Mouse (Mus musculus): Measurements from ENCODE around the gene Rad51b. TPM values are rescaled to one million over a fixed set of nuclear protein-coding genes. Genes with fewer than 3 reads are reported as not detected.
A peak's percentile ranks its signal among the peaks of the same experiment; 100 is the strongest.

The Rad51b gene
- polyA plus RNA-seq, 1 experiment from 2014 or later: 5.1 TPM

DNA sequence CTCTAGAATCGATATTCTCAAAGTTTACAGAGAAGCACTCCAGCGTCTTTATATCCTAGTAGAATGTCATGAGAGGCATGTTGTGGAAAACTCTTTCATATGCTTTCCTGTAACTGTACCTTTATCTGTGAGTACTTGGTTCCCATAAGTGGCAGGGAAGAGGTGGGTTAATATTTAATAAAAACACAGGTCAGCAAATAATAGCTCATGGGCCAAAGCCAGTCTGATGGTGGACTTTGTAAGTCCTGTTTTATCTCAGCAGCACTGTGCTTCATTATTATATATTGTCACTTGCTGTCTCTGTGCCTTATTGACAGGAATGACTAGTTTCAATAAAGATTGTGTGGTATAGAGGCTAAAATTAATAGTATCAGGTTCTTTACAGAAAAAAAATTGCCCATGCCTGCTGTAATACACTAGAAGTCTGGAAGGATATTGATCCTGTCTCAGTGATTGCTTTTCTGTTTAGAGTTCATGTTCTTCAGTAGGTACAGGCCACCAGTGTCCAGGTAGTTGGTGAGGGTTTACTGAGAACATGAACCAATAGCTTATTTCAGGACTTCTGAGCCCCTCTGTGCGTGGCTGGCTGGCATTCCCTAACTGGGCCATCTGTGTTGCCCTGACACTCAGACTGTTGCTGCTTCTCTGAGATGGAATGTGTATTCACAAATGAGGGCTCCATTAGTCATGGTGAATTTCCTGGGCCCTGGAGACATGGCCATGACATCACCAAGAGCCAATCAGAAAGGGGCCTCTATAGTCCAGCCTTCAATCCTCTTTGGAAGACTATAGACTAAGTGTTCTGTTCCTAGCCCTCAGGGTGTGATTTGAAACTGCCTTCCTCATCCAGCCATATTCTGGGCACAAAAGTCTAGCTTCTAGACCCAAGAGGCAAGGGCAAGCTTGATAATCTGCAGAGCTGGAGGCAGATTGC lies 206.8 kb downstream of the Rad51b start:
- ChIA-PET POLR2A (interaction anchor here (1.0 kb wide), 1 partner anchor 9 kb away, joined by 3 read pairs; no protein-coding TSS in a partner anchor), CTCF (interaction anchor here (1.8 kb wide), 1 partner anchor 26 kb away, joined by 4 read pairs; no protein-coding TSS in a partner anchor)
- no peak for DNase-seq (ENCODE audit: low read depth, low spot score)
- in situ Hi-C loops (cut with MboI; ENCODE audit: low pct_unique_long_range_greater_than_20kb): no loop called here
- peak; percentile 42 for ATAC-seq
- H3K27me3 ChIP-seq: no peaks in the 10 kb centered on the region
- TF ChIP-seq CTCF (IDR thresholded peaks at IDR 0.05): no peak

DNA sequence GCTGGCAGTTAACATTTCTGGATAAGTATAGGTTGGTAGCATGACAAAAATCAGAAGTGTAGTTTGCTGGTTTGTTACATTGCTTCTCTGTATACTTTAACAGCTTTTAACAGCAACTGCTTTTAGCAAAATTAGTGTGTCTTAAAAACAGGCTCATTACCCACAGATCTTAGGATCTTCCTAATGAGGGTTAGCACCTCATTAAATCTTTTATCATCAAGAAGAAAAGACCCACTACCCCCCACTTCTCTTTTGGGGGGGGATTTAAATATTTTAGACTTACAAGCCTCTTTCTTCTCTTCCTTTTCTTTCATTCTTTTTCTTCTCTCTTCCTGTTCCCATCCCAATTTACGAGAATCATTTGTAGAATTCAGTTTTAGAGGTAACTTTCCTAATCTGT lies 207.6 kb downstream of the Rad51b start:
- ATAC-seq (no peak), DNase-seq (ENCODE audit: low read depth, low spot score) (no peak)
- ChIA-PET POLR2A (no interaction called here), CTCF (no interaction called here)
- no peak for TF ChIP-seq CTCF (IDR thresholded peaks at IDR 0.05)
- no peaks in the 10 kb centered on the region for H3K27me3 ChIP-seq
- in situ Hi-C loops (cut with MboI; ENCODE audit: low pct_unique_long_range_greater_than_20kb): no loop called here

DNA sequence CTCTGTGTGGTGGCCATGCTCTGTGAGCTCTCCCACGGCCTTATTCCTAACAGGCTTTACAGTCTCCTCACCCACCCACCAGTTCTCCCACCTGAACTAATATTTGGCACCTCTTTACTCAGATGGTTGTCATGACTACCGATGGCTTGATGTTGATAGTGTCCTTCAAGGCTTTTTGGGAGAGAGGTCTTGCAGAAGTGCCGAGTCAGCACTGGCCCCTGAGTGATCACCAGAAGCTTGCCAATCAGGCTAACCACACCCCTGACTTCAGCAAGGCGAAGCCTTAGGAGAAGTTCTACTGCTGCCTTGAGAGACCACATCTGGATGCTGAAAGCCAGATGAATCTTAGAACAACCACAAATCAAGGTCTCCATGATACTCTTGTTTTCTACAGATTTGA lies 209.3 kb downstream of the Rad51b start:
- POLR2A ChIA-PET: interaction anchor here (0.6 to 1.3 kb wide), 3 partner anchors 34 to 102 kb away, joined by 3 to 4 read pairs (median 3); no protein-coding TSS in a partner anchor
- ATAC-seq: no peak
- no peak for TF ChIP-seq CTCF (IDR thresholded peaks at IDR 0.05)

DNA sequence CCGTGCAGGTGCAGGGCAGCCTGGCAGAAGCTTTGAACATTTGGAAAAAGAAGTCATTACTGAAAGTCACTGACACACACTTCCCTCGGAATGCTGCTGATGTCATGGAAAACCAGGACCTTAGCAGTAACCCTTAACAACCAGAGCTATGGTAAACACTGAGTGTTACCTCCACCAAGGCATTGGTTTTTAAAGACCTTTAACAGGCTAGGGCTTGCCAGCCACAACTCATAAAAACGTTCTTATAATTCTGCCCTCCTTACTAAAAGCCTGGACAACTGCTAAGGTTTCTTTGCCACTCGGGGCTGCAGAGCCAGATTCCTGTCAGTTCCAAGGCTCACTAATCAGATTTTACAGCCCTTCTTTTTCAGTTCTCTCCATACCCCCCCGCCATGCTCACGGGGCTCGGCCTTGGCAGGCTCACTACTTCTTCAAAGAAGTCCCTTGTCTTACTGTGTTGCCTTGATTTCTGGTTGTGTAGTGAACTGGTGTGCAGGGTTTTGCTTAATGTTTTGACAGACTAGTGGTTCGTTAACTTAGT lies 210.1 kb downstream of the Rad51b start:
- ChIA-PET POLR2A (interaction anchor here (0.7 to 1.3 kb wide), 2 partner anchors 54 to 101 kb away, joined by 3 to 4 read pairs; no protein-coding TSS in a partner anchor), CTCF (interaction anchor here (0.9 to 1.4 kb wide), 2 partner anchors 11 to 70 kb away, joined by 3 read pairs; no protein-coding TSS in a partner anchor)
- TF ChIP-seq CTCF (IDR thresholded peaks at IDR 0.05): no peak
- in situ Hi-C loops (cut with MboI; ENCODE audit: low pct_unique_long_range_greater_than_20kb): no loop called here
- DNase-seq (ENCODE audit: low read depth, low spot score) (peak; percentile 96), ATAC-seq (peak; percentile 78)
- no peaks in the 10 kb centered on the region for H3K27me3 ChIP-seq

More for the DNA sequence above, 209.3 kb downstream of the Rad51b start:
- in situ Hi-C loops (cut with MboI; ENCODE audit: low pct_unique_long_range_greater_than_20kb): no loop called here
- H3K27me3 ChIP-seq: no peaks in the 10 kb centered on the region
- CTCF ChIA-PET: interaction anchor here (0.9 to 1.4 kb wide), 2 partner anchors 10 to 71 kb away, joined by 3 read pairs; no protein-coding TSS in a partner anchor
- DNase-seq (ENCODE audit: low read depth, low spot score): no peak

DNA sequence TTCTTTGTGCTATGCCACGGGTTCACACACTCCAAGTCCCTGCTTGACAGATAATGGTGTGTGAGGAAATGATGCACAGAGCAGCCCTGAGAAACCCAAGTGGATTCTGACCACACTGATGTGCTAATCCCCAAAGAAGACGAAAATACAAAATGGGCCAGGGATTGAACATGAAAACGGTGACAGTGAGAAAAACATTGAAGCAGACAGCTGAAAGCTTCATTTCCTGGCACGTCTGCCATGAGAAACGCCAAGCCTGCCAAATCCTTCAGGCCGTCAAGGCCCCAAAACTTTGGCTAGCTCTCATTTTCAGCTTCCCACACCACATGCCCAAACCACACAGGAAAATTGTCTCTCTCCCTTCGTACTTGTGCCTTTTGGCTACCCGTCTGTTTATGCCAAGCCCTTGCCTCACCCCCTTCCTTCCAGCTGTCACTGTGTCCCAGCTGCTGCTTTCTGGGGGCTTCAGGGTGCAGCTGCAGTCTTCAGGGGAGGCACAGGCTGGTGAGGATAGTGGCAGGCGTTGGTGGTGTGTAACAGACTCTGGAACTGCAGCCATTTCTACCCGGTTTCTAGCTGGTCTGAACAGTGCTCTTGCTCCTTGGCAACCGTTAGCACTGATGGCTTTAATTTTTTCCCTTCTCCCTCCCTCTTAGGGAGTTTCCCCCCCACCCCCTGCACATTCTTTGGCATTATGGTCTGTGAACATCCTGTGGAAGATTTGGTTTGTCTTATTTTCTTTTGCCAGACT lies 214.5 kb downstream of the Rad51b start:
- no peak for ATAC-seq
- CTCF ChIA-PET: interaction anchor here (2.0 kb wide), 1 partner anchor 11 kb away, joined by 6 read pairs; no protein-coding TSS in a partner anchor
- POLR2A ChIA-PET: no interaction called here
- in situ Hi-C loops (cut with MboI; ENCODE audit: low pct_unique_long_range_greater_than_20kb): no loop called here
- no peak for TF ChIP-seq CTCF (IDR thresholded peaks at IDR 0.05)
- H3K27me3 ChIP-seq: no peaks in the 10 kb centered on the region
- DNase-seq (ENCODE audit: low read depth, low spot score): no peak

DNA sequence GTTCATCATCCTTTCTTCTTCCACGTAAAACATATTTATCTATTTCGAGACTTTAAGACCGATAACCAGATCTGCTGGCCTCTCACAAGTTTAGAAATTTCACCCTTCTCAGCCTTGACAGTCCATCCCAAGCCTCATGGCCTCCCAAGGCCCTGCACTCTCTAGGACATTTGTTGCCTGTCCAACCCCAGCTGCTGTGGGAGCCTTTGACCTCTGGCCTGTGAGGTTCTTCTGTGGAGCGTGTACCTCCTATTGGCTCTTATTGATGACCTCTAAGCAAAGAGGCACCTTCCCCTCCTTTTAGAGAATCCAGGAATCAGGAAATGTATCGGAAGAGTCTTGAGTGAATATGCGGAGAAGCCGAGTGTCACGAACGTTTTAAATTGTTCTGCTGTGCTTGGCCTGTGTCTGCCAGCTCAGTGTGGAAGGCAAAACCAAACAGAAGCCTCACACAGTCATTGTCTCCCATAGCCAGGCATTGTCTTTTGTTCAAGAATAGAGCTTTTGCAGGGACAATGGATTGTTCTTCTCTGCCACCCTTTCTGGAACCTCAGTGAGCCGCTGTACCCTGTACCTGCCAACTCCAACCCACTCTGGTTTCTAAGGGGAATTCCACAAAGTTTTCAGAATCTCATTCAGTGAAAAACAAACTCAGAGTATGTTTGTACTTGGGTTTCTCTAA lies 215.3 kb downstream of the Rad51b start:
- ATAC-seq (no peak), DNase-seq (ENCODE audit: low read depth, low spot score) (no peak)
- CTCF ChIA-PET: no interaction called here
- H3K27me3 ChIP-seq: no peaks in the 10 kb centered on the region
- POLR2A ChIA-PET: interaction anchor here (0.6 kb wide), 1 partner anchor 51 kb away, joined by 4 read pairs; no protein-coding TSS in a partner anchor
- in situ Hi-C loops (cut with MboI; ENCODE audit: low pct_unique_long_range_greater_than_20kb): no loop called here
- TF ChIP-seq CTCF (IDR thresholded peaks at IDR 0.05): no peak

DNA sequence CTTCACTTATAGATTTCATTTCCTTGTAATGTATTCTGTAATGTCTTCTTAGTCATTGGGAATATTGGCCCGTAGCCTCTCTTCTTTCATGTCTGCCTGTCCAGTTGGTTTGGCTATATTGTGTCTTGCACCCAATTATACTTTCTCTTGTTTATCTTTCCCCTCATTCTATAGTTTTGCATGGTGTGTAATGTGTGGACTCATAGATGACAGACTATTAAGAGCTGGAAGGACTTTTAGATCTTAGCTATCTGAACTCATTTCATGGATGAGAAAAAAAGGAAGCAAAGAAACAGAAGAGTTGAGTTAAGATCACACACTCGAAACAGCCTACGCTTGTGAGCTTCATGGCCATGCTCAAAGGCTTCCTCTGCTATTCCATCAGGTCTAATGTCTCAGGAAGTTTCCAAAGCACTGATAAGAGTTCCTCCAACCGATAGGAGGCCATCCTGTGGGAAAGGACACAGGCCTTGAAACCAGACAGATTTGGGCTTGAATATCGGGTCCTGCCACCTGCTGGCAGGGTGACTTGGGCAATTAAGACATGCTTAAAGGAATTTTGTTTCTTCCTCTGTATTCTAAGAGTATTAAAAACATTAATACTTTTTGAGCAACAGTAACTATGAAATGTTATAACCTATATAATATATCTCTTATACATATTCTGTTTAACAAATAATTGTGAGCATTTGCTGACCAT lies 216.1 kb downstream of the Rad51b start:
- ChIA-PET POLR2A (interaction anchor here (0.6 kb wide), 1 partner anchor 52 kb away, joined by 4 read pairs; no protein-coding TSS in a partner anchor), CTCF (no interaction called here)
- no peak for DNase-seq (ENCODE audit: low read depth, low spot score)
- in situ Hi-C loops (cut with MboI; ENCODE audit: low pct_unique_long_range_greater_than_20kb): no loop called here
- ATAC-seq: no peak
- H3K27me3 ChIP-seq: no peaks in the 10 kb centered on the region
- peak; percentile 28 for TF ChIP-seq CTCF (IDR thresholded peaks at IDR 0.05)

DNA sequence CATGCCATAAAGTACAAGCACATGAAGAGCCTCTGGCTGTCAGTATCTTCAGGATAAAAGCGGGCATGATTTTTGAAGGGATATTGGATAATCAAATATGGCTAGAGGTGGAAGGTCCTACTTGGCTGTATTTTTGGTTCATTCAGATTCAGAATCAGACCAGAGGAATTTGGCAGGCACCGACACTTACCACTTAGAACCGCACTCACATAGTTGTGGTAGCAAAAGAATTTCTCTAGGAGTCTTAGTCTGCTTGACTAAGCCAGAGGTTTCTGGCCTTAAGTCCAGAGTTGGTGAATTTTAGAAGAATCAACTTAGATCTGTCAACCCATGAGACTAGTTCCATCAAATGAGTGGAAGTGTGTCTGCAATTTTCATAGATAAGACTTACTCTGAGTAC lies 217.6 kb downstream of the Rad51b start:
- peak; percentile 57 for ATAC-seq
- in situ Hi-C loops (cut with MboI; ENCODE audit: low pct_unique_long_range_greater_than_20kb): no loop called here
- H3K27me3 ChIP-seq: no peaks in the 10 kb centered on the region
- no peak for TF ChIP-seq CTCF (IDR thresholded peaks at IDR 0.05)
- DNase-seq (ENCODE audit: low read depth, low spot score): no peak
- CTCF ChIA-PET: no interaction called here
- POLR2A ChIA-PET: interaction anchor here (1.0 kb wide), 1 partner anchor 597 kb away, joined by 4 read pairs; no protein-coding TSS in a partner anchor

DNA sequence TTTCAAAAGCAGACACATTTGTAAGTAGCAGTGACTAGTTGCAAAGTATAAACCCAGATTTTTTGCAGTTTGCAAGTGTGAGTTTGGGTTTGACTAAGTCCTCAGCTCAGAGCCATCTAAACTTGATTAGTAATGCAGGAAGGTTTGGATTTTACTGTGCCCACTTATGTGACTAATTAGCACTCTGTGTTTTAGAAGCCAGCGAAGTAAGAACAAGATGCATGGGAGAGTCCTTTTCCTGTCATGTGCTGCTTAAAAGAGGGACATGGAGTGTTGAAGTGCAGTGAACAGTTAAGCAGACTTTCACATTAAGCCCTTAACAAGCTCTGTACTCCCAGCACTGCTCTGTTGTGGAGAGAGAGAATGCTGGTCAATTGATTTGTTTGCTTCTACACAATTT lies 225.3 kb downstream of the Rad51b start:
- ATAC-seq (no peak), DNase-seq (ENCODE audit: low read depth, low spot score) (no peak)
- ChIA-PET CTCF (interaction anchor here (0.9 to 1.5 kb wide), 2 partner anchors 11 to 37 kb away, joined by 3 to 6 read pairs; no protein-coding TSS in a partner anchor), POLR2A (interaction anchor here (0.5 kb wide), 1 partner anchor 591 kb away, joined by 5 read pairs; no protein-coding TSS in a partner anchor)
- in situ Hi-C loops (cut with MboI; ENCODE audit: low pct_unique_long_range_greater_than_20kb): no loop called here
- no peak for TF ChIP-seq CTCF (IDR thresholded peaks at IDR 0.05)
- no peaks in the 10 kb centered on the region for H3K27me3 ChIP-seq

All from Patski (cell line).